Mouse (Mus musculus) limb, embryonic 14.5 days (tissue): ENCODE measurements around the gene Doc2a. TPM values are rescaled to one million over a fixed set of nuclear protein-coding genes. Genes with fewer than 3 reads are reported as not detected.
A peak's percentile ranks its signal among the peaks of the same experiment; 100 is the strongest.

ENCODE experiments used
- ATAC-seq: fragments of 200-750 bp; cut with Nextera tagmentation; 2 replicates; pipeline ENCODE4 v1.8.0; 2017; ENCODE audit warnings: low read depth, moderate number of reproducible peaks, moderate TSS enrichment; ENCODE audit not compliant: low FRiP score
- DNase-seq: peaks from one replicate; pipeline ENCODE4 v3.0.0-alpha.2; 2015; ENCODE audit warnings: low spot score
- H3K27ac ChIP-seq: fragments of 300-500 bp; sonication (generic); replicated peaks from 2 replicates; pipeline ENCODE4 v1.5.1; 2014; ENCODE audit warnings: low read depth, mild to moderate bottlenecking, low read length, moderate library complexity, mixed read lengths
- H3K27me3 ChIP-seq: fragments of 300-500 bp; sonication (generic); 2 replicates; pipeline ENCODE4 v1.6.1; 2014; ENCODE audit warnings: low read length, mixed read lengths; ENCODE audit not compliant: control insufficient read depth, insufficient read depth
- H3K36me3 ChIP-seq: fragments of 300-500 bp; sonication (generic); 2 replicates; pipeline ENCODE4 v1.6.1; 2014; ENCODE audit warnings: mild to moderate bottlenecking, low read length, moderate library complexity, mixed read lengths; ENCODE audit not compliant: control insufficient read depth, insufficient read depth
- H3K4me1 ChIP-seq: fragments of 300-500 bp; sonication (generic); 2 replicates; pipeline ENCODE4 v1.6.1; 2014; ENCODE audit warnings: antibody characterized with exemption, low read length, mixed read lengths; ENCODE audit not compliant: control insufficient read depth, insufficient read depth
- H3K4me2 ChIP-seq: fragments of 300-500 bp; sonication (generic); replicated peaks from 2 replicates; pipeline ENCODE4 v1.6.1; 2014; ENCODE audit warnings: low read depth, mild to moderate bottlenecking, low read length, moderate library complexity; ENCODE audit not compliant: severe bottlenecking
- H3K4me3 ChIP-seq: fragments of 300-500 bp; sonication (generic); replicated peaks from 2 replicates; pipeline ENCODE4 v1.5.1; 2014; ENCODE audit warnings: low read length
- H3K9ac ChIP-seq: fragments of 300-500 bp; sonication (generic); 2 replicates; pipeline ENCODE4 v1.6.1; 2014; ENCODE audit warnings: mild to moderate bottlenecking, low read depth, low read length, moderate library complexity; ENCODE audit not compliant: severe bottlenecking
- H3K9me3 ChIP-seq: fragments of 300-500 bp; sonication (generic); 2 replicates; pipeline ENCODE4 v1.6.1; 2016; ENCODE audit warnings: low read length; ENCODE audit not compliant: control insufficient read depth
- POLR2A ChIP-seq: fragments of 200-500 bp; IDR thresholded peaks from 2 replicates; pipeline ENCODE4 v1.8.0; 2012; ENCODE audit warnings: inconsistent platforms, mild to moderate bottlenecking, moderate library complexity, borderline replicate concordance; ENCODE audit not compliant: insufficient read depth, insufficient read length; ENCODE audit errors: extremely low read depth
- WGBS: fragments of 180-500 bp; shearing (Covaris S2); extraction: QIAGEN DNeasy Blood & Tissue Kit; methylation state at CpG from one replicate; pipeline ENCODE4 v1.1.7; 2014; 5-methylcytosine and 5-hydroxymethylcytosine counted together
- polyA plus RNA-seq, 2 experiments: library from polyadenylated mRNA; depleted of rRNA in 1 of 2; stranded (reverse) in 1 of 2; unstranded in 1 of 2; fragments of >200 nt; fragmentation: Nextera tagmentation in 1 of 2; extraction: Ambion mirVana in 1 of 2; gene quantifications; 2 replicates each; pipeline versions ENCODE4 v1.2.1 to v1.2.3; 2012 to 2014

The Doc2a gene
- polyA plus RNA-seq, 2 experiments, result 0.92 to 1.3 TPM

DNA sequence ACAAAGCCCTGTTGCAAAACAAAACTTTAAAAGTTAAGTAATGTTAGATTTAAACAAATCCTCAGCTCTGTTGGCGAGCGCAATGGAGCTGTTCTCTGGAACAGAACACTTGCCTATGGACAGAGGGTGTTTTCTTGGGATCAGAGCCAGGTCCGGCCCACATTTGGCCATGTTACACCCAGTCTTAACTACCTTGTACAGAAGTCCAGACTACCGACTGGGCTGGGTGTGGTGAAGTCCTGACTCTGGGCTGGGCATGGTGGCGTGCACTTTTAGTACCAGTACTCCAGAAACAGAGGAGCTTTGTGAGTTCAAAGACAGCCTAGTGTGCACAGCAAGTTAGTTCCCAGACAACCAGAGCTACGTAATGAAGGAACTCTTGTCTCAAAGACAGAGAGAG, 40.3 kb upstream of the Doc2a start:
- TF ChIP-seq POLR2A, result no peak
- Histone ChIP-seq H3K4me3 (no peak overlapping the region), H3K4me1 (peaks cover 14% of the 10 kb centered on the region), H3K9me3 (no peaks in the 10 kb centered on the region), H3K36me3 (peaks cover 18% of the 10 kb centered on the region; the same call in 1 of the 2 replicates), H3K27ac (no peak overlapping the region), H3K9ac (no peak overlapping the region), H3K27me3 (no peaks in the 10 kb centered on the region), H3K4me2 (no peak overlapping the region)
- ATAC-seq (no peak), DNase-seq (no peak)
- 71% methylated on average over 6 of the region's 6 CpGs for WGBS

DNA sequence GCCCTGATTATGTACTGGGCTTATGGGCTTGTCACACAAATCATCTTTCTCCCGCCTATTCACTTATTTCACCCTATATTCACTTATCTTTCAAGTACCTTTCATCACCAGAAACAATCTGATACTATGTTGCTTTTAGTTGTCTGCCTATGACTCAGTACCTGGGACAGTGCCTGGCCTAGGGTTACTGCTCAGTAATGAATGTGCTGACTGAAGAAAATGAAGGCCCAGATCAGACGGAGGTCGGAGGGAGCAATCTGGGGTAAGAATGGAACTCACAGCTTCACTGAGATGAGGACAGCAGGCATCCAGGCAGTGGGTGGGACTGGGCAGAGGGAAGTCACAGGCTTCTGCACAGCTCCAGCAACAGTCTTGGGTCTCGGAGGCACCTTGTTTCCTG, 39.8 kb upstream of the Doc2a start:
- Histone ChIP-seq H3K4me3 (no peak overlapping the region), H3K4me1 (peaks cover 14% of the 10 kb centered on the region), H3K27ac (peak overlapping the region; percentile 26; the same call in 1 of the 2 replicates), H3K4me2 (peak overlapping the region; percentile 78), H3K9ac (peak overlapping the region; percentile 74; the same call in 1 of the 2 replicates), H3K36me3 (peaks cover 16% of the 10 kb centered on the region; the same call in 1 of the 2 replicates), H3K27me3 (no peaks in the 10 kb centered on the region), H3K9me3 (no peaks in the 10 kb centered on the region)
- no peak for TF ChIP-seq POLR2A
- no peak for ATAC-seq
- 78% methylated on average over 4 of the region's 4 CpGs for WGBS
- no peak for DNase-seq

DNA sequence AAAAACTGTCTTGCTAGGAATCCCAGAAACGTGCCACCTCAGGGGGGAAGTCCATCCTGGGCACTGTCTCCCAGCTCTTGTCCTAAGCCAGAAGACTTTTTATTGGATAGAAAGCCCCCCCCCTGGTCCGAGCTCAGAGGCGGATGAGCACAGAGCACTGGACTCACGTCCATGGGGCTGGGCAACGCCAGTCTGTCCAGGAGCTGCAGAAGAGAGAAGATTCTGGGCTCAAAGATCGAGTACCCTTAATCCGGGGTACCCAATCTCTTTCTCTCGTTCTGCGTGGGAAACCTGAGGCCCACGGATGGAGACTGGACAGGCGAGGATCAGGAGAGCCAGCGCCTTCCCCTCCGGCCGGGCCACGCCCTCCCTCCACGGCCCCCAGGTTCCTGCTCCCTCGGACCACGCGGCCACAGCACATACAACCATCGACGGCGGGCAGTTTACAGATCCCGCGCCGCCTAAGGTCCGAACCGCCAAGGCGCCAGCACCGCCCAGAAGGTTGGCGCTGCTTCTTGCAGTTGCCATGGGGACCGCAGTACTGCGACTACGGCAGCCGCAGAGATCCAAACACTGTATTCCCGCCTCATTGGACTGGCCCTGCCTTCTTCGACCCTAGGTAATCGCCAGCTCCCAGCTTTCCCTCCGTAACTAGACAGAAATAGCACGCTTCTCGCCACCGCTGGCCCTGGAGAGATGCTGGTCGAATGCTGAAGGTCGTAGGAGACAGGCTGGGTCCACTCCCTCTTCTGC, 38.3 kb upstream of the Doc2a start:
- peak overlapping the region; percentile 45 for H3K27ac ChIP-seq
- ATAC-seq, result peak; percentile 96
- TF ChIP-seq POLR2A, result 0 out of 2 replicates have a peak, but pooled peaks have one; percentile 17
- H3K36me3 ChIP-seq, result peaks cover 5% of the 10 kb centered on the region; the same call in 1 of the 2 replicates
- no peaks in the 10 kb centered on the region for H3K9me3 ChIP-seq
- peaks cover 14% of the 10 kb centered on the region for H3K4me1 ChIP-seq
- peak; percentile 93 for DNase-seq
- H3K9ac ChIP-seq, result peak overlapping the region; percentile 74
- H3K27me3 ChIP-seq, result no peaks in the 10 kb centered on the region
- WGBS, result under 1% methylated on average over 40 of the region's 43 CpGs
- H3K4me2 ChIP-seq, result peak overlapping the region; percentile 78
- H3K4me3 ChIP-seq, result peak overlapping the region; percentile 59

DNA sequence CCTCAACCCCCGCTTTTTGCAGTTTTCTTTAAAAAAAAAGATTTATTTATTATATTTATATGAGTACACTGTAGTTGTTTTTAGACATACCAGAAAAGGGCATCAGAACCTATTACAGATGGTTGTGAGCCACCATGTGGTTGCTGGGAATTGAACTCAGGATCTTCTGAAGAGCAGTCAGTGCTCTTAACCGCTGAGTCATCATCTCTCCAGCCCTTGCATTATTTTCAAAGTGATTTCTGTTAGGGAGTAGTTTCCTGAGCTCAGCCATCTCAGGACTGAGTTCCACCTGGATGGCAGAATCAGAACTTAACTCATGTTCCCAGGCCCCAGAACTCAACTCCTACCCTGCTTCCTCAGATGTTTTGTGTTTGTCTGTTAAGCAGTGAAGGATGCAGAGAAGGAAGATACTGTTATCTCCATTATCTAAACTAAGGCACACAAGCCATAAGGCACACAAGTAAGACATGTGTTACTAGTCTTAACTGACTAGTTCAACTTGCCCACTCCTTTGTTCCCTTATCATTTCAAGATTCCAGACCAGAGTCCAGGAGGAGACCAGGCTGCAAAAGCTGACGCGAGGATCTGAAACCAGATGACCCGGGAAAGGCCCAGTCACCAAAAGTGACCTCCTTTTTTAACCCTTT, 37.4 kb upstream of the Doc2a start:
- TF ChIP-seq POLR2A, result no peak
- H3K4me2 ChIP-seq, result peak overlapping the region; percentile 78

DNA sequence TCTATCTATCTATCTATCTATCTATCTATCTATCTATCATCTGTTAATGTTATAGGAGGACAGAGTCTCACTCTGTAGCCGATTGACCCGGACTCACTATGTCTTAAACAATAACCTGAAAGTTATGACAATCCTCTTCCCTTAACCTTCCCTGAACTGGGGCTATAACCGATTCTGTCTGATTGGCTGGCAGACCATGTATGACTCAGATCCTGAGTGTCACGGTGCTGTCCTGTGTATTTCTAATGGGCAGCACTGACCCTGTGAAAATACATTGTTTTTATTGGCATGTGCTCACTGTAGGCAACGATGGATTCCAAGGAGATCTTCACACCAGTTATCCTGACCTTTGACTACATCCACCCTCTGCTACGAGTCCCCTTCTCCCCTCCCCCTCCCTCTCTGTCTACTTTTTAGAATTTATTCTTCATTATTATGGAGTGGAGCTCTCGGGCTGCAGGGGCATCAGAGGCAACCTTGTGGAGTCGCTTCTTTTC, 31.4 kb upstream of the Doc2a start:
- H3K9ac ChIP-seq, result no peak overlapping the region
- 64% methylated on average over 8 of the region's 8 CpGs for WGBS
- TF ChIP-seq POLR2A, result no peak
- ATAC-seq (no peak), DNase-seq (no peak)
- no peaks in the 10 kb centered on the region for H3K27me3 ChIP-seq
- H3K4me1 ChIP-seq, result no peaks in the 10 kb centered on the region
- H3K4me3 ChIP-seq, result no peak overlapping the region
- no peak overlapping the region for H3K4me2 ChIP-seq
- H3K36me3 ChIP-seq, result no peaks in the 10 kb centered on the region
- no peaks in the 10 kb centered on the region for H3K9me3 ChIP-seq
- no peak overlapping the region for H3K27ac ChIP-seq

More for the DNA sequence above, 37.4 kb upstream of the Doc2a start:
- Histone ChIP-seq H3K4me1 (peaks cover 14% of the 10 kb centered on the region), H3K27me3 (no peaks in the 10 kb centered on the region), H3K27ac (no peak overlapping the region), H3K4me3 (peak overlapping the region; percentile 59), H3K36me3 (no peaks in the 10 kb centered on the region), H3K9me3 (no peaks in the 10 kb centered on the region), H3K9ac (peak overlapping the region; percentile 74; the same call in 1 of the 2 replicates)
- ATAC-seq (no peak), DNase-seq (no peak)
- WGBS, result 60% methylated on average over 5 of the region's 5 CpGs
